Mouse (Mus musculus): ENCODE measurements around the gene Skiv2l.
A peak's percentile ranks its signal among the peaks of the same experiment; 100 is the strongest.

The Skiv2l gene

GRCm38 (mm10) chr17:34849722-34850516 lies at the start of gene Skiv2l, which contains the start of gene Nelfe:
Gene Skiv2l (minus strand): TSS chr17:34850210.
Gene Nelfe (plus strand): TSS chr17:34850391.
- peak; percentile 98 for DNase-seq

GRCm38 (mm10) chr17:34899053-34899889 lies 49.3 kb upstream of the Skiv2l start:
- peak; percentile 26 for DNase-seq

GRCm38 (mm10) chr17:34898706-34899052 lies 48.7 kb upstream of the Skiv2l start:
- peak; percentile 42 for DNase-seq

GRCm38 (mm10) chr17:34898160-34898586 lies 48.2 kb upstream of the Skiv2l start, which contains the start of the genes C2 and Ehmt2:
Gene C2 (minus strand): TSS chr17:34898265.
Gene Ehmt2 (plus strand): TSS chr17:34898469.
- peak; percentile 77 for DNase-seq

- DNase-seq = peak; percentile 65
Measured at GRCm38 (mm10) chr17:34897373-34898159, 47.6 kb upstream of the Skiv2l start.

DNA sequence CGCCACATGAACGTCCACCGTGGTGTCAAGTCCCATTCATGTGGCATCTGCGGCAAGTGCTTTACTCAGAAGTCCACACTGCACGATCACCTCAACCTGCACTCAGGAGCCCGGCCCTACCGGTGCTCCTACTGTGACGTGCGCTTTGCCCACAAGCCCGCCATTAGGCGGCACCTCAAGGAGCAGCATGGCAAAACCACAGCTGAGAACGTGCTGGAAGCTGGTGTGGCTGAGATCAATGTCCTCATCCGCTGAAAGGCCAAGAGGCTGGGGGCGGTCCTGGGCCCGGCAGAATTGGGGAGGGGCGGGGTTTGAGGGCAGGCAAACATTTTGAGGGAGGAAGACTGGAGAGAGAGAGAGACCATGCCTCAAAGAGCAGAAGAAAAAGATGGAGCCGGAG lies 46.4 kb upstream of the Skiv2l start:
- DNase-seq = no peak

DNA sequence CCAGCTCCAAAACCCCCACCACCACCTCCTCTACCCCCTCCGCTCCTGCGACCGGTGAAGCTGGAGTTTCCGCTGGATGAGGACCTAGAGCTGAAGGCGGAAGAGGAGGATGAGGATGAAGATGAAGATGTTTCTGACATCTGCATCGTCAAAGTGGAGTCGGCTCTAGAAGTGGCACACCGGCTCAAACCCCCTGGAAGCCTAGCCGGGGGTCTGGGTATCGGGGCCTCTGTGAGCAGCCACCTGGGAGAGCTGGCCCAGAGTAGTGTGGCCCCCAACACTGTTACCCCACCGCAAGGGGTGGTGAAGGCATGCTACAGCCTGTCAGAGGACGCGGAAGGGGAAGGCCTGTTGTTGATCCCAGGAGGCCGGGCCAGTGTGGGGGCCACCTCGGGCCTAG lies 45.7 kb upstream of the Skiv2l start:
- DNase-seq = no peak

DNA sequence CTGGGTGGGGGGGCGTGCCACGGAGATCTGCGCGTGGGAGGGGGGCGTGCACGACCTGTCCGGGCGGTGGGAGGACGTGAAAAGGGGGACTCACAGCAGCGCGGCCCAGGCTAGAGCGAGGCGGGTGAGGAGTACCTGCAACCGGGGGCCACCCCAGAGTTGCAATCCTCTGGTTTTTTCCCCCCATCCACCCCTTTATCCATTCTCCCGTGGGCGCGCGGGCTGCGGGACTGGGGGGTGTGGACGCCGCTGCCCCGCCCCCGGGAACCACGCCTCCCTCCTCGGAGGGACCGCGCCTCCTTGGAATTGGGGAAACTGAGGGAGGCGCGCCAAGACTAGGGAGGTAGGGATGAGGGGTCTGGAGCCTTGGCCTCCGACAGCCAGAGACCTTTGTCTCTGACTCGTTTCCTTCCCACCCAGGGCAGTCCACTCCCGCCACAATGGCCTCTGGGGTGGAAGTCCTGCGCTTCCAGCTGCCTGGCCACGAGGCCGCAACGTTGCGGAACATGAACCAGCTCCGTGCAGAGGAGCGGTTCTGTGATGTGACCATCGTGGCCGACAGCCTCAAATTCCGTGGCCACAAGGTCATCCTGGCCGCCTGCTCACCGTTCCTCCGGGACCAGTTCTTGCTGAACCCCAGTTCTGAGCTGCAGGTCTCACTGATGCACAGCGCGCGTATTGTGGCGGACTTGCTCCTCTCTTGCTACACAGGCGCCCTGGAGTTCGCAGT lies 45.0 kb upstream of the Skiv2l start:
- DNase-seq = peak; percentile 52

DNA sequence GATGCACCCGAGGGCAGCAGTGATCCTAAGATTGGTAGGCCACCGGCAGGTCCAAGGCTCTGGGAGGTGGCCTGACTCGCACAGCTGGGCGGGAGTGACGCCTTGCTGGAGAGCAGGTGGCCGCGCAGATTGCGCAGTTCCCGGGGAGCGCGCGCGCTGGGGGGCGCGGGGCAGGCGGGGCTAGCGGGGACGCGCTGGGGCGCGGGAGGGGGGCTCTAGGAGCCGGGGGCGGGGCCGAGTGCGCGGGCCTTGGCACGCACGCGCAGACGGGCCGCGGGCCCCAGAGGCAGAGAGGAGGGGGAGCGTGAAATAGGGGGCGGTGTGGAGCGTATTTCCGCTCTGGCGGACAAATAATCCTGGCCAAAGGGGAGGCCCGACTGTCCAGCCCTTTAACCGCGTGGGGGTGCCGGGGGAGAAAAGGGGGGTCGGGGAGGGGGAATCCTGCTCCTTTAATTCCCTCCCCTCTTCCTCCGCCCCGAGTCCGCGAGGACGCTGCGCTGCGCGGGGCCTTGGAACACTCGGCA lies 44.1 kb upstream of the Skiv2l start:
- peak; percentile 94 for DNase-seq

GRCm38 (mm10) chr17:34893072-34893824 lies 43.2 kb upstream of the Skiv2l start:
- DNase-seq = no peak

GRCm38 (mm10) chr17:34891377-34891776 lies 41.4 kb upstream of the Skiv2l start:
- no peak for DNase-seq

DNA sequence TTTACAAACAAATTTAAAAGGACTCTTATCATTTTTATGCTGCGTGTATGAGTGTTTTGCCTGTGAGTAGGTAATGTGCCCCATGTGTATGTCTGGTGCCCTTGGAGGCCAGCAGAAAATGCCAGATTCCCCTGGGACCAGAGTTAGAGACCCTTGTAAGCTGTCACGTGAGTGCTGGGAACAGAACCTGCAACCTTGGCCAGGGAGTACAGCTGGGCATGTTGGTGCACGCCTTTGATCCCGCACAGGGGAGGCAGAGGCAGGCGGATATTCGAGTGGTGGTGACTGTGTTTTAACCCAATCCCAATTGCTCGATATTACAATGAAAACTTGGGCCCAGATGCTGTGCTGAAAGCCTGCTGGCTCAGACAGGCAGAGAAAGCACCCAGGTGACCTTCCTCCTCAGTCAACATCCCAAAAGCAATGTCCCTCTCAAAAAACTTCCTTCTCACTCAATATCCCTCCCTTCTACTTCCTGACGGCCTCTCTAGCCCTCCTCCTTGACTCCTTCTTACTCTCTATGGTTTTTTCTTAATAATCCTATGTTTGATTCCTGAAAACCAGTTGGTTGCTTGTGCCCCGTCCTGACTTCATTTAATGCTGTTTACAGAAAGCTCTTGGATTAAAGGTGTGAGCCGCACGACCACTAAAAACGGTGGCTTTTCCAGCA lies 40.2 kb upstream of the Skiv2l start:
- DNase-seq = no peak

GRCm38 (mm10) chr17:34887942-34888341 lies 37.9 kb upstream of the Skiv2l start:
- DNase-seq = no peak

GRCm38 (mm10) chr17:34885615-34886014 lies 35.6 kb upstream of the Skiv2l start:
- DNase-seq = no peak

GRCm38 (mm10) chr17:34884704-34885103 lies 34.7 kb upstream of the Skiv2l start:
- DNase-seq = no peak

GRCm38 (mm10) chr17:34883332-34883731 lies 33.3 kb upstream of the Skiv2l start:
- DNase-seq = no peak

- DNase-seq = no peak
Measured at GRCm38 (mm10) chr17:34881683-34882310, 31.8 kb upstream of the Skiv2l start, which contains the start of gene Gm20547. Gene Gm20547 (minus strand): TSS chr17:34882042.

GRCm38 (mm10) chr17:34881166-34881565 lies 31.2 kb upstream of the Skiv2l start:
- no peak for DNase-seq

DNA sequence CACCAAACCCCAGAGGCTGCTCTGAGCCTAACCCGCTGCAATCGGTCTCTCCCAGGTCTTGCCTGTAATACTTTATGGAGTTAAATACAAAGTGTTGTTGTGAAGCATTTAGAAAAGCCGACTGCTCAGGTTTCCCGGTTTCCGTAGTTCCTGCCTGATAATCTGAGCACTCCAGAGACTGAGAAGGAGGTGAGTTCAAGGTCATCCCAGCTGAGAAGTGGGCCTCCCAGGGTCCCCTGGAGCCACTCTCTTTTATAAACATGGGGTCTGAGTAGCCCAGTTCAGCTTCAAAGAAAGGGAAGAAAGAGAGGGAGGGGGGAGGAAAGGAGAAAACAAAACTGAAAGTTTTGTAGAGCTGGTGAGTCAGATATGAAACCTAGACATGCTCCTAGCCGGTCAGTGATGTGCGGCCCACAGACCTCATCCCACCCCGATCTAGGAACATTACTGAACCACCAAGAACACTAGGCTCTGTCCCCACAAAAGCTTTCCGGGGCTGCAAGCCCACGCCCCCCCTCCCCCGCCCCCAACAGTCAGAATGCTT lies 29.4 kb upstream of the Skiv2l start, which contains the start of gene Zbtb12:
TSS of gene Zbtb12 (plus strand) at position 148 of the 544 bp plus-strand sequence.
- DNase-seq = no peak

DNA sequence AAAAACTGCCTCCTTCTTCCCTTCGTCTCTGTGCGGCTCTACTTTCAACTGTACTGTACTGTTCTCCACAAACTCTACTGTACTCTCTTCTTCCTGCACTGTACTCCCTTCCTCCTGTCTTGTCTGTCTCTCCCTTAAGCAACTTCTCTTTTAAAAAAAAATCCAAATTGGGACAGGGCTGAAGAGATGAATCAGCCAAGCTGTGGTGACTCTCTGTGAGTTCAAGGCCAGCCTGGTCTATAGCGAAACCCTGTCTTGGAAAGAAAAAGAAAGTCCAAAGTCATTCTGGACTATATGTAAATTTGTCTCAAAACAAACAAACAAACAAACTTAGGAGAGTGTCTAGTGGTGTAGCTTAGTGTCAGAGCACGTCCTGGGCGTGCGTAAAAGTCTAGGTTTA lies 24.3 kb upstream of the Skiv2l start:
- DNase-seq = no peak

Measured in right cerebral cortex, postnatal 14 days (tissue).